Mouse (Mus musculus) urinary bladder, adult 2 months (tissue): ENCODE measurements around the gene Mttp. TPM values are rescaled to one million over a fixed set of nuclear protein-coding genes. Genes with fewer than 3 reads are reported as not detected.

Experiments
- DNase-seq: peaks from one replicate; pipeline ENCODE4 v3.0.0; 2022; ENCODE audit warnings: low spot score
- polyA plus RNA-seq: library from polyadenylated mRNA; depleted of rRNA; stranded (reverse); fragments of >200 nt; gene quantifications from 2 replicates; pipeline ENCODE4 v1.2.3, GENCODE M21; 2012; rRNA removed

The Mttp gene
- polyA plus RNA-seq, 1 experiment = 5.0 TPM

DNA sequence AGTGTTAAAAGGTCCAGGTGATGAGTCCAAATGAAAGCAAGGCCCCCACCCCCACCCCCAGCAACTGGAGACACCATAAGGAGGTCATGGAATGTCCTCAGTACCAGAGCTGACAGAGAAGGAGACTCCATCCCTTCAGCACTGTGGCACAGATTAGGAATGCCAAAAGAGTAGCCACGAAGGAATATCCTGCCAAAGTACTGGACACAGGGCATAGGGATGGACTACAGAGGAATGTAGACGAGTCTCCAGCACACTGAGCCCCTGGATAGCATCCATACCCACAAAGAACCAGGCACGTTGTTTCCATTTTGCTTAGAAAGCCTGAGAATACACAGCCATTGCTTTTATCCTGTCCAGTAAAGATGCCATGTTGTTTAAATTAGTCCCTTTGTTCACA lies 93.3 kb downstream of the Mttp start:
- no peak for DNase-seq

DNA sequence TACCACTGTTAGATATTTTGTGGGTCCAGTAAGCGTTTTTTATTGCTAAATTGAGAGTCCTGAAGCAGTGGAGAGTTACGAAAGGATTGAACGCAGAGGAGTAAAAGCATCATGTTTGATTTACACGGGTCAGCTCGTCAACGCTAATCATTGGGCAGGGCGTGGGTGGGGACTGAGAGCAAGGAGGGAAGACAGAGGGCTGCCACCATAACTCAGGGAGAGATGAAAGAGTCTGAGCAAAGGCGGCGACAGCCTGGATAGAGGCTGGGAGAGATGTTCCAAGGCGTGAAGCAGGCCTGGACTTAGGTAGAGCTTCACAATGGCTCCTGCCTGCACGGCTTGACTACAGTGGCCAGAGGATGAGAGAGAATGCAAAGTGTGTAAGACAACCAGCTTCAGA lies 94.0 kb downstream of the Mttp start:
- no peak for DNase-seq

DNA sequence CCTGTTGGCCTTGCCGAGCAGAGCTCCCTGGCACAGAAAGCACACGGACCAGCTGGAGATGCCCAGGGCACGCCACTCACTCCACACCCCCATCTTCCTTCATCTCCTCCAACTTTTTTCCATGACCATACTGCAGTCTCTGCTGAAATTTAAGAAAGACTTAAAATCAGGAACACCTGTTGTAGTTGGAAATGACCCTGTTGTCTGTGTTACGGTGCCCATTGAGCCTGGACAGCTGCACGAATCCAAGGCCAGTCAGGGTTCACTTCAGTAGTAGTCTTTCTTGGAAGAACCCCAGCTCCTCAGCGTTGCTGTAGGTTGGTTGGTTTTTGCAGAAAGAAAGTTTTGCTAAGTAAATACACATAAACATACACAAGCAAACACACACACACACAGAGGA lies 95.2 kb downstream of the Mttp start:
- DNase-seq = no peak

DNA sequence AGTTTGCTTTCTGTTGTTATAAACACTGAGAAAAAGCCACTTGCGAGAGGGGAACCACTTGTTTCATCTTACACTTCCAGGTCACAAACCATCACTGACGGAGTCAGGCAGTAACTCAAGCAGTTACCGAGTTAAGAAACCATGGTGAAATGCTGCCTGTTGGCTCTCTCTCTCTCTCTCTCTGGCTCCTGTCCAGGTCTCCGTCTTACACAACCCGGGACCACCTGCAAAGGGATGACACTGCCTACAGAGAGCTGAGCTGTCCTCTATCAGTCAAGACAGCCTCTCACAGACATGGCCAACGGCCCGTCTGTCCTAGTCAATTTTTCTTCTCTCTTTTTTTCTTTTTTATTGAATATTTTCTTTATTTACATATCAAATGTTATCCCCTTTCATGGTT lies 101.5 kb downstream of the Mttp start:
- no peak for DNase-seq

DNA sequence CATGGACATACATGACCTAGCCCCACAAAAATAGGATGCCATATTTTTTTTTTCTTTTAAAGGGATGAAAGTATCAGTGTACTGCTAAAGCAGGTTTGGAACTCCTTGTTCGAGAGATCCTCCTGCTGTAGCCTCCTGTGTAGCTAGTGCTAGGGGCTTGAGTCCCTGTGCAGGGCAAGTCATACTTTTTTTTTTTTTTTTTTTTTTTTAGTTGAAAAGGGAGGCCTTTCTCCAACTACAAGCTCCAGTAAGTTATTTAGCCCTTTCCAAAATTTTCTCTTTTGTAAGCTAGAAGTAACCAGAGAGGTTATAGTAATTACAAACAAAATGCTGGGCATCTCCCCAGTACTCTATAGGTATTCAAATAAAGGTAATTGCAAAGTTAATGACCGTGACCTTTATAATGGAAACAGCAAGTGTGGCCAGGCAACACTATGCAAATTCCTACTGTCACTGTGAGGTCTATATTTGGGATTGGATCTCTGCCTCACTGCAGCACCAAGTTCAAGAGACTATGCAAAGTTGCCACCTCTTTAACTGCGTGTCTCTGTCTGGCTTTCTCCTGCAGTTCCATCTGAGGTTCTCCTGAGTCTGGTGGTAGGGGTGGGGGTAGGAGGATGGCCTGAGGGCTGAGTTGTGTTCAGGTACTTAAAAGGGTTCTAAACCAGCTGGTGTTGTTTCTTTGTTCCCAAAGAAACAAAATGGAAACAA lies 103.0 kb downstream of the Mttp start:
- no peak for DNase-seq

DNA sequence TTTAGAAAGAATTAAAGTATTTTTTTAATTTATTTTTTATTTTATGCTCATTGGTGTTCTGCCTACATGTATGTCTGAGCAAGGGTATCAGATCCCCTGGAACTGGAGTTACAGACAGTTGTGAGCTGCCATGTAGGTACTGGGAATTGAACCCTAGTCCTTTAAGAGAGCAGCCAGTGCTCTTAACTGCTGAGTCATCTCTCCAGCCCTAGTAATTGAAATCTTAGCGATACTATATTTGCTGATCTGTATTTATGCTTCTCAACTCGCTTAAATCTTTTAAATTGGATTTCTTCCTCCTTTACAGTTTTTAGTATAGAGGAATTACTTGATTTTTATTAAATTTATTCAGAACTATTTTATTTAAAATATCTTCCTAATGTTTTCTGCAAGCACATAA lies 103.8 kb downstream of the Mttp start:
- no peak for DNase-seq

Other genes starting within 250 kb of the Mttp start
- gene Lamtor3, start 226.5 kb downstream of the Mttp start, polyA plus RNA-seq = 81.4 and 102 TPM in 2 replicates
- 16.0 and 16.5 TPM in 2 replicates for gene Dapp1, start 163.4 kb downstream of the Mttp start, polyA plus RNA-seq
- gene 1110002E22Rik, start 79.9 kb downstream of the Mttp start, polyA plus RNA-seq = 0.03 and 0.10 TPM in 2 replicates
- gene Gm5105, start 77.6 kb downstream of the Mttp start, polyA plus RNA-seq = 0.04 and 0.10 TPM in 2 replicates
- 5.3 and 7.5 TPM in 2 replicates for gene Trmt10a, start 1.5 kb downstream of the Mttp start, polyA plus RNA-seq
- 0.03 TPM in 1 of 2 replicates, not detected in the other for gene 4930579F01Rik, start 48.9 kb upstream of the Mttp start, polyA plus RNA-seq
- gene Adh7, start 72.8 kb upstream of the Mttp start, polyA plus RNA-seq = 19.4 and 28.9 TPM in 2 replicates
- 754 and 825 TPM in 2 replicates for gene Adh1, start 116.0 kb upstream of the Mttp start, polyA plus RNA-seq
- gene Adh6a, start 168.3 kb upstream of the Mttp start, polyA plus RNA-seq = 0.32 and 0.54 TPM in 2 replicates
- gene Adh6b, start 196.8 kb upstream of the Mttp start, polyA plus RNA-seq = 0.12 and 0.26 TPM in 2 replicates